Mouse (Mus musculus): ENCODE results near the gene Spert.

- no peak for TF ChIP-seq POLR2A (IDR thresholded peaks at IDR 0.05; ENCODE audit: low read depth, low read length)
- no peak for TF ChIP-seq KAT2A (IDR thresholded peaks at IDR 0.05; ENCODE audit: insufficient replicate concordance, low read length)
- no peak for TF ChIP-seq CTCF (conservative IDR thresholded peaks at IDR 0.05 in 1 of 2, IDR thresholded peaks at IDR 0.05 in 1 of 2; ENCODE audit: low read depth in 2 of 2, low read length in 2 of 2)
- no peak for TF ChIP-seq E2F4 (IDR thresholded peaks at IDR 0.05; ENCODE audit: insufficient replicate concordance, low read depth, low read length)
- no peak for TF ChIP-seq GABPA (IDR thresholded peaks at IDR 0.05; ENCODE audit: insufficient replicate concordance, low read depth, low read length)
- no peak for TF ChIP-seq EP300 (IDR thresholded peaks at IDR 0.05; ENCODE audit: low read length)
- TF ChIP-seq MAZ (IDR thresholded peaks at IDR 0.05; ENCODE audit: low read depth, low read length) = no peak
- no peak for TF ChIP-seq MAX (IDR thresholded peaks at IDR 0.05; ENCODE audit: low read length)
- TF ChIP-seq CHD1 (IDR thresholded peaks at IDR 0.05; ENCODE audit: low read depth, low read length) = no peak
- TF ChIP-seq MXI1 (IDR thresholded peaks at IDR 0.05; ENCODE audit: low read depth, low read length) = no peak
- no peak for TF ChIP-seq CHD2 (IDR thresholded peaks at IDR 0.05; ENCODE audit: low read length)
- TF ChIP-seq PAX5 (IDR thresholded peaks at IDR 0.05; ENCODE audit: low read length) = no peak
- no peak for TF ChIP-seq MAFK (IDR thresholded peaks at IDR 0.05; ENCODE audit: insufficient replicate concordance, low read length)
- no peak for TF ChIP-seq SMC3 (IDR thresholded peaks at IDR 0.05; ENCODE audit: low read depth, low read length)
Measured at GRCm38 (mm10) chr14:75540996-75541350, 51.9 kb downstream of the Spert start.
